Mouse (Mus musculus): ENCODE results near the gene Bace1. TPM values are rescaled to one million over a fixed set of nuclear protein-coding genes. Genes with fewer than 3 reads are reported as not detected.

Bace1 gene
- polyA plus RNA-seq, 2 experiments, result 37.9 to 39.0 TPM

DNA sequence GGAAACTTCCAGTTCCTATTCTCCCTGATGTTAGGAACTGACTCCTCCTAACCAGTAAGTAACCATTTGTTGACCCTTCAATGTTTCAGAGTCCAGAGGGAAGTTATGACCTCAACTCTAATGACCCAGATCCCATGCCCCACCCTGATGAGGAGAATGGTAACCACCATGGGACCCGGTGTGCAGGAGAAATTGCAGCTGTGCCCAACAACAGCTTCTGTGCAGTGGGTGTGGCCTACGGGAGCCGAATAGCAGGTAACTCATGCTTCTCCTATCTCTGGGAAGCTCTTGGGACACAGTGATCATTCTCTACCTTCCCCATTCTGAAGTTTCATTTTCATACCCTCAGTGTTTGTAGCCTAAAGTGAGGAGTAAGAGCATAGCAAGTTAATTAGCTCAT, 72.6 kb downstream of the Bace1 start:
- Histone ChIP-seq H3K9ac (ENCODE audit: low read depth, low read length, severe bottlenecking) (no peak overlapping the region), H3K4me2 (replicated peaks; ENCODE audit: low read depth, low read length, severe bottlenecking) (no peak overlapping the region), H3K4me1 (ENCODE audit: control insufficient read depth, insufficient read depth, low read length) (peaks cover 5% of the 10 kb centered on the region), H3K27me3 (ENCODE audit: control insufficient read depth, insufficient read depth, low read length) (no peaks in the 10 kb centered on the region), H3K27ac (replicated peaks; ENCODE audit: low read depth, low read length) (no peak overlapping the region), H3K36me3 (ENCODE audit: control insufficient read depth, insufficient read depth, low read length) (peaks cover 66% of the 10 kb centered on the region), H3K4me3 (replicated peaks; ENCODE audit: low read length) (no peak overlapping the region), H3K9me3 (ENCODE audit: control insufficient read depth, low read length) (no peaks in the 10 kb centered on the region)
- WGBS, result 85% methylated on average over 3 of the region's 3 CpGs
- ATAC-seq (ENCODE audit: low FRiP score, low read depth), result no peak
- no peak for DNase-seq (ENCODE audit: low spot score)
- no peak for TF ChIP-seq POLR2A (IDR thresholded peaks at IDR 0.05; ENCODE audit: borderline replicate concordance, extremely low read depth, insufficient read depth, insufficient read length)

DNA sequence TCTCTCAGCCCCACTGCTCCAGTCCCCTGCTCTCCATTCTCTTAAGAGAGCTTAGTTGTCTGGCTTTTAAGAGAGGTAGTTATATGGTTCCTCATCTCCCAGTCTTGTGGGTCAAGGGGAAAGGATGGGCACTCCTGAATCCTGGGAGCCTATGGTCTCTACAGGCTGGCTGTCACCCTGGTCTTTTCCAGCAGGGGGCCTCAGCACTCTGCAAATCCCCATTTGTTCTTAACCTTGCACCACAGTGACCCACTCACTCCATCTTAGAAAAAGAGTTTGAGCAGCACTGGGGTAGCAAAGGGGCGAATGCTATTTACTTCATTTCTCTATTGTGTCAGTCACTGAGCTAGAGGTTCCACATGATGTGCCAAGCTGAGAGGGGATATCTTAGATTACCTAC, 73.3 kb downstream of the Bace1 start:
- no peak overlapping the region for H3K4me2 ChIP-seq (replicated peaks; ENCODE audit: low read depth, low read length, severe bottlenecking)
- DNase-seq (ENCODE audit: low spot score), result no peak
- peaks cover 72% of the 10 kb centered on the region for H3K36me3 ChIP-seq (ENCODE audit: control insufficient read depth, insufficient read depth, low read length)
- no peak for ATAC-seq (ENCODE audit: low FRiP score, low read depth)
- 75% methylated on average over 1 of the region's 1 CpGs for whole genome bisulfite sequencing
- H3K27ac ChIP-seq (replicated peaks; ENCODE audit: low read depth, low read length), result no peak overlapping the region
- H3K9me3 ChIP-seq (ENCODE audit: control insufficient read depth, low read length), result no peaks in the 10 kb centered on the region
- no peak overlapping the region for H3K9ac ChIP-seq (ENCODE audit: low read depth, low read length, severe bottlenecking)
- peaks cover 5% of the 10 kb centered on the region for H3K4me1 ChIP-seq (ENCODE audit: control insufficient read depth, insufficient read depth, low read length)
- H3K27me3 ChIP-seq (ENCODE audit: control insufficient read depth, insufficient read depth, low read length), result no peaks in the 10 kb centered on the region
- H3K4me3 ChIP-seq (replicated peaks; ENCODE audit: low read length), result no peak overlapping the region
- no peak for TF ChIP-seq POLR2A (IDR thresholded peaks at IDR 0.05; ENCODE audit: borderline replicate concordance, extremely low read depth, insufficient read depth, insufficient read length)

Other genes starting within 250 kb of the Bace1 start
- gene Cep164, start 9.9 kb upstream of the Bace1 start, polyA plus RNA-seq (2012; rRNA removed), result 33.3 and 40.2 TPM in 2 replicates
- gene Cep164, start 9.9 kb upstream of the Bace1 start, polyA plus RNA-seq (2014; fragmentation: Nextera tagmentation; extraction: Ambion mirVana), result 26.2 and 36.9 TPM in 2 replicates
- gene Pcsk7, start 67.9 kb downstream of the Bace1 start, polyA plus RNA-seq (2012; rRNA removed), result 33.3 and 36.6 TPM in 2 replicates
- 17.3 and 17.9 TPM in 2 replicates for gene Pcsk7, start 67.9 kb downstream of the Bace1 start, polyA plus RNA-seq (2014; fragmentation: Nextera tagmentation; extraction: Ambion mirVana)
- gene Rnf214, start 68.3 kb downstream of the Bace1 start, polyA plus RNA-seq (2012; rRNA removed), result 27.6 and 31.5 TPM in 2 replicates
- 55.7 and 57.0 TPM in 2 replicates for gene Rnf214, start 68.3 kb downstream of the Bace1 start, polyA plus RNA-seq (2014; fragmentation: Nextera tagmentation; extraction: Ambion mirVana)
- 27.8 and 29.8 TPM in 2 replicates for gene Tagln, start 97.5 kb downstream of the Bace1 start, polyA plus RNA-seq (2012; rRNA removed)
- gene Tagln, start 97.5 kb downstream of the Bace1 start, polyA plus RNA-seq (2014; fragmentation: Nextera tagmentation; extraction: Ambion mirVana), result 31.7 and 35.7 TPM in 2 replicates
- 121 and 190 TPM in 2 replicates for gene Sidt2, start 116.7 kb downstream of the Bace1 start, polyA plus RNA-seq (2012; rRNA removed)
- gene Sidt2, start 116.7 kb downstream of the Bace1 start, polyA plus RNA-seq (2014; fragmentation: Nextera tagmentation; extraction: Ambion mirVana), result 56.1 and 58.7 TPM in 2 replicates
- 70.1 and 87.2 TPM in 2 replicates for gene Pafah1b2, start 174.1 kb downstream of the Bace1 start, polyA plus RNA-seq (2012; rRNA removed)
- 174 and 175 TPM in 2 replicates for gene Pafah1b2, start 174.1 kb downstream of the Bace1 start, polyA plus RNA-seq (2014; fragmentation: Nextera tagmentation; extraction: Ambion mirVana)
- 23.9 and 26.7 TPM in 2 replicates for gene Sik3, start 174.2 kb downstream of the Bace1 start, polyA plus RNA-seq (2012; rRNA removed)
- 13.7 and 15.1 TPM in 2 replicates for gene Sik3, start 174.2 kb downstream of the Bace1 start, polyA plus RNA-seq (2014; fragmentation: Nextera tagmentation; extraction: Ambion mirVana)